Mouse (Mus musculus) E14TG2a.4 (cell line): ENCODE measurements around the gene Cpeb1.

Source experiments
- CTCF ChIP-seq: conservative IDR thresholded peaks from 2 replicates; pipeline ENCODE4 v1.5.1; 2014; ENCODE audit warnings: low read length
- NANOG ChIP-seq: IDR thresholded peaks from 2 replicates; pipeline ENCODE4 v1.6.1; 2014; ENCODE audit warnings: borderline replicate concordance, low read length, mixed read lengths

- TF ChIP-seq CTCF (no peak), NANOG (no peak)
Observed at GRCm38 (mm10) chr7:81367946-81368345, 87.3 kb downstream of the Cpeb1 start.
